Mouse (Mus musculus): Measurements from ENCODE around the gene Tubg1.
A peak's percentile ranks its signal among the peaks of the same experiment; 100 is the strongest.

Tubg1 gene

GRCm38 (mm10) chr11:101119761-101120544 is at the start of gene Tubg1, which contains the start of gene Retreg3:
Tubg1 (plus strand) TSS chr11:101119938.
Retreg3 (minus strand) TSS chr11:101119893.
- DNase-seq (ENCODE audit: low spot score) = peak; percentile 100

- no peak for DNase-seq (ENCODE audit: low spot score)
Observed at GRCm38 (mm10) chr11:101070189-101070527, 49.6 kb upstream of the Tubg1 start.

- no peak for DNase-seq (ENCODE audit: low spot score)
Observed at GRCm38 (mm10) chr11:101070987-101071386, 48.8 kb upstream of the Tubg1 start.

GRCm38 (mm10) chr11:101071810-101072428 is 47.8 kb upstream of the Tubg1 start:
- DNase-seq (ENCODE audit: low spot score) = no peak

GRCm38 (mm10) chr11:101078121-101078520 is 41.6 kb upstream of the Tubg1 start, which contains the start of gene Hsd17b1:
Hsd17b1 (plus strand) TSS chr11:101078411.
- DNase-seq (ENCODE audit: low spot score) = no peak

- no peak for DNase-seq (ENCODE audit: low spot score)
Observed at GRCm38 (mm10) chr11:101079746-101080145, 40.0 kb upstream of the Tubg1 start.

- no peak for DNase-seq (ENCODE audit: low spot score)
Observed at GRCm38 (mm10) chr11:101080421-101080820, 39.3 kb upstream of the Tubg1 start.

- DNase-seq (ENCODE audit: low spot score) = no peak
Observed at GRCm38 (mm10) chr11:101081659-101082058, 38.1 kb upstream of the Tubg1 start.

- peak; percentile 88 for DNase-seq (ENCODE audit: low spot score)
Observed at GRCm38 (mm10) chr11:101082208-101083082, 37.3 kb upstream of the Tubg1 start, which contains the start of gene Coasy. Coasy (plus strand) TSS chr11:101082565.

- DNase-seq (ENCODE audit: low spot score) = no peak
Observed at GRCm38 (mm10) chr11:101083083-101083697, 36.5 kb upstream of the Tubg1 start.

- DNase-seq (ENCODE audit: low spot score) = no peak
Observed at GRCm38 (mm10) chr11:101084246-101084645, 35.5 kb upstream of the Tubg1 start.

GRCm38 (mm10) chr11:101084811-101085210 is 34.9 kb upstream of the Tubg1 start:
- no peak for DNase-seq (ENCODE audit: low spot score)

GRCm38 (mm10) chr11:101085617-101086322 is 34.0 kb upstream of the Tubg1 start:
- DNase-seq (ENCODE audit: low spot score) = no peak

- no peak for DNase-seq (ENCODE audit: low spot score)
Observed at GRCm38 (mm10) chr11:101086323-101086674, 33.4 kb upstream of the Tubg1 start.

- peak; percentile 93 for DNase-seq (ENCODE audit: low spot score)
Observed at GRCm38 (mm10) chr11:101086756-101087681, 32.7 kb upstream of the Tubg1 start, which contains the start of gene Mlx. Mlx (plus strand) TSS chr11:101087277.

GRCm38 (mm10) chr11:101087682-101088055 is 32.1 kb upstream of the Tubg1 start:
- no peak for DNase-seq (ENCODE audit: low spot score)

GRCm38 (mm10) chr11:101089931-101090330 is 29.8 kb upstream of the Tubg1 start:
- no peak for DNase-seq (ENCODE audit: low spot score)

GRCm38 (mm10) chr11:101094930-101095313 is 24.8 kb upstream of the Tubg1 start:
- peak; percentile 41 for DNase-seq (ENCODE audit: low spot score)

GRCm38 (mm10) chr11:101095314-101096024 is 24.3 kb upstream of the Tubg1 start, which contains the start of gene Psmc3ip:
Psmc3ip (minus strand) TSS chr11:101095436.
- DNase-seq (ENCODE audit: low spot score) = peak; percentile 94
